Mouse (Mus musculus): ENCODE data around the gene Agtrap. TPM values are rescaled to one million over a fixed set of nuclear protein-coding genes. Genes with fewer than 3 reads are reported as not detected.

Gene Agtrap
- polyA plus RNA-seq, 1 experiment from 2014 or later, result 15.9 TPM

- H3K4me3 ChIP-seq, result no peak overlapping the region
- no peak overlapping the region for H3K4me2 ChIP-seq
- no peaks in the 10 kb centered on the region for H3K27me3 ChIP-seq
- 73% methylated on average over 9 of the region's 9 CpGs for WGBS
- H3K36me3 ChIP-seq, result no peaks in the 10 kb centered on the region
- H3K27ac ChIP-seq, result no peak overlapping the region
- no peaks in the 10 kb centered on the region for H3K9me3 ChIP-seq
- no peaks in the 10 kb centered on the region; the same call in 1 of the 2 replicates for H3K4me1 ChIP-seq
- no peak for ATAC-seq (ENCODE audit: borderline replicate concordance, extremely low read depth, low FRiP score, low TSS enrichment)
- H3K9ac ChIP-seq, result no peak overlapping the region
Measured at GRCm38 (mm10) chr4:148069602-148070218, 18.1 kb downstream of the Agtrap start.

- H3K9ac ChIP-seq, result no peak overlapping the region
- no peaks in the 10 kb centered on the region for H3K9me3 ChIP-seq
- H3K27ac ChIP-seq, result no peak overlapping the region
- no peak overlapping the region for H3K4me3 ChIP-seq
- no peak overlapping the region for H3K4me2 ChIP-seq
- ATAC-seq (ENCODE audit: borderline replicate concordance, extremely low read depth, low FRiP score, low TSS enrichment), result no peak
- H3K36me3 ChIP-seq, result no peaks in the 10 kb centered on the region
- no peaks in the 10 kb centered on the region for H3K4me1 ChIP-seq
- 84% methylated on average over 8 of the region's 8 CpGs for WGBS
- H3K27me3 ChIP-seq, result no peaks in the 10 kb centered on the region
Measured at GRCm38 (mm10) chr4:148067346-148067745, 20.5 kb downstream of the Agtrap start.

DNA sequence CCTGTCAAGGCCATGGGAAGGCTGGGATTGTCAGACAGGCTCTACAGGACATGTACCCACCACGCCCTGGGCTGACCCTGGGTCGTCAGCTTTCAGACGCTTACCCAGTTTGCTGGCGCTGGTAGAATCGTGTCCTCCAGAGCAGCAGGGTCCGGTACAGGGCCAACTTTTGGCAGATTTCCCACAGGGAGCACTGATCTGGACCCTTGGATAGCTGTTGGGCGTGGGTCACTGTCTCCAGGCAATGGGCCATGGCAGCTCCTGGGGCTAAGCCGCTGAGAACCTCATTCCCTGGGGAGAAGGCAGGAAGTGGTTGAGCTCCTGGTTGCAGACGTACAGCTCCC is 21.5 kb downstream of the Agtrap start:
- no peaks in the 10 kb centered on the region for H3K4me1 ChIP-seq
- no peak overlapping the region for H3K4me2 ChIP-seq
- no peak for ATAC-seq (ENCODE audit: borderline replicate concordance, extremely low read depth, low FRiP score, low TSS enrichment)
- H3K9ac ChIP-seq, result no peak overlapping the region
- no peak overlapping the region for H3K27ac ChIP-seq
- no peaks in the 10 kb centered on the region for H3K36me3 ChIP-seq
- H3K27me3 ChIP-seq, result no peaks in the 10 kb centered on the region
- 52% methylated on average over 9 of the region's 9 CpGs for WGBS
- H3K9me3 ChIP-seq, result no peaks in the 10 kb centered on the region
- H3K4me3 ChIP-seq, result no peak overlapping the region

- H3K36me3 ChIP-seq, result no peaks in the 10 kb centered on the region
- no peak overlapping the region for H3K27ac ChIP-seq
- no peak overlapping the region for H3K9ac ChIP-seq
- no peak overlapping the region for H3K4me2 ChIP-seq
- no peaks in the 10 kb centered on the region for H3K27me3 ChIP-seq
- no peak overlapping the region for H3K4me3 ChIP-seq
- ATAC-seq (ENCODE audit: borderline replicate concordance, extremely low read depth, low FRiP score, low TSS enrichment), result no peak
- no peaks in the 10 kb centered on the region for H3K4me1 ChIP-seq
- 39% methylated on average over 6 of the region's 6 CpGs for WGBS
- H3K9me3 ChIP-seq, result no peaks in the 10 kb centered on the region
Measured at GRCm38 (mm10) chr4:148065702-148066400, 22.0 kb downstream of the Agtrap start.

DNA sequence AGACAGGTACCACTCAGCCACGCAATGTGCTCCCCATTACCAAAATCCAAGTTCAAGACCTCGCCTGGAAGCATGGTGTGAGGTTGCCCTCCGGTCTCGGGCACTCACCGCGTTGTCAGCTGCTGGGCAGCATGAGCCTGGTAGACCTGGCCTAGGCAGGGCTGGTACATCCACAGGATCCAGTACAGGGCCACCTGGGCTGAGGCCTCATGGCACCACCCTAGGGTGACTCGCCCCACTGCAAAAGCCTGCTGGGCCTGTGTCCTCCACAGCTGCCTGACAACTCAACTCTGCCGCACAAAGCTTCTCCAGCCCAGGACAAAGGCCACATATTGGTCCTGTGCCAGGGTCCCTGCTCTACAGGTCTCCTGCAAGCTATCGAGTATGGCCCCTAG is 26.7 kb downstream of the Agtrap start:
- Histone ChIP-seq H3K4me2 (no peak overlapping the region), H3K9me3 (no peaks in the 10 kb centered on the region), H3K4me3 (no peak overlapping the region), H3K9ac (no peak overlapping the region), H3K4me1 (peaks cover 10% of the 10 kb centered on the region), H3K27ac (no peak overlapping the region), H3K36me3 (peaks cover 21% of the 10 kb centered on the region), H3K27me3 (no peaks in the 10 kb centered on the region)
- ATAC-seq (ENCODE audit: borderline replicate concordance, extremely low read depth, low FRiP score, low TSS enrichment), result no peak
- WGBS, result 82% methylated on average over 9 of the region's 9 CpGs

DNA sequence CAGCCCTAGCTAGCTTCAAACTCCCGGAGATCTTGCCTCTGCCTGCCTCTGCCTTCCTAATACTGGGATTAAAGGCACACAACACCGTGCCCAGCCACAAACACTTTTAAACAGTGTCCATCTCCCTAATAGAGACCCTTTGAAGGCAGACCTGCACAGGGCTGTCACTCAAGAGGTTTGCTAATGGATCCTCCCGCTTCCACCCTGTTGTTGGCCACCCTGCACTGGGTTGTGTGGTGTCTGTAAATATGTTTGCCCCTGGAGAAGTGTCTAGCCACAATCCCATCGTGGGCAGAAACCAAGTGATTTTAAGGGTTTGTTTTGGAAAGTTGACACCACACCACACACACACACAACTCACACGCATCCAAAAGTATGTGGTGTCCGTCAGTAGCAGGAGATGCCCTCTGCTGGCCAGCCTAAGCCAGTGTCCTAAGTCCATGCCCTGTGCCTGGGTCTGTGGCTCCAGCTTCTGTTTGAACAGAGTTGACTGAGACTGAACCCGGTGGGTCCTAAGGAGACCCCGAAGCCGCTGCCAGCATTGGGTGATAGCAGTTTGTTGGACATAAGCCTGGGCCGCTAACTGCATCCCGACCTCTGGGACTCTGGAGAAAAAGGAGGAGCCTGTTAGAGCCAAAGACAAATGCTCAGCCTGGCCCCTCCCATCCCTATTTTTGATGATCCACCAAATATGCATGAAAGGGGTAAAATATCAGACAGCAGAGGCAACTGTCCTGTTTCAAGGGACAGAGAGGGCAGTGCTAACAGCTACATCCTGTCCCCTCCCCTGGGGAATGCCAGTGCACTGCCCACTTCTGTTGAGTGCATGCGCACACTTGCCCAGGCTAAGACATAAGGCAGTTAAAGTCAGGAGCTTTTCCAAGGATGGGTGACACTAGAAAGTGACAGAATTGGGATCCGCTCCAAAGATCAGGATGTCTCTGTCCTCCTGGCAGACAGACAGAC is 27.4 kb downstream of the Agtrap start:
- Histone ChIP-seq H3K9me3 (no peaks in the 10 kb centered on the region), H3K27me3 (no peaks in the 10 kb centered on the region), H3K4me2 (no peak overlapping the region), H3K27ac (no peak overlapping the region), H3K4me3 (no peak overlapping the region), H3K4me1 (peaks cover 10% of the 10 kb centered on the region), H3K36me3 (peaks cover 27% of the 10 kb centered on the region), H3K9ac (no peak overlapping the region)
- peak; percentile 72; the same call in 1 of the 2 replicates for ATAC-seq (ENCODE audit: borderline replicate concordance, extremely low read depth, low FRiP score, low TSS enrichment)
- 32% methylated on average over 13 of the region's 13 CpGs for WGBS

GRCm38 (mm10) chr4:148058993-148059392 is 28.8 kb downstream of the Agtrap start:
- H3K9me3 ChIP-seq, result no peaks in the 10 kb centered on the region
- no peak for ATAC-seq (ENCODE audit: borderline replicate concordance, extremely low read depth, low FRiP score, low TSS enrichment)
- H3K36me3 ChIP-seq, result peaks cover 35% of the 10 kb centered on the region
- no peak overlapping the region for H3K4me3 ChIP-seq
- H3K9ac ChIP-seq, result no peak overlapping the region
- no peak overlapping the region for H3K4me2 ChIP-seq
- H3K4me1 ChIP-seq, result peaks cover 10% of the 10 kb centered on the region
- H3K27ac ChIP-seq, result no peak overlapping the region
- H3K27me3 ChIP-seq, result no peaks in the 10 kb centered on the region
- WGBS, result 81% methylated on average over 6 of the region's 6 CpGs

DNA sequence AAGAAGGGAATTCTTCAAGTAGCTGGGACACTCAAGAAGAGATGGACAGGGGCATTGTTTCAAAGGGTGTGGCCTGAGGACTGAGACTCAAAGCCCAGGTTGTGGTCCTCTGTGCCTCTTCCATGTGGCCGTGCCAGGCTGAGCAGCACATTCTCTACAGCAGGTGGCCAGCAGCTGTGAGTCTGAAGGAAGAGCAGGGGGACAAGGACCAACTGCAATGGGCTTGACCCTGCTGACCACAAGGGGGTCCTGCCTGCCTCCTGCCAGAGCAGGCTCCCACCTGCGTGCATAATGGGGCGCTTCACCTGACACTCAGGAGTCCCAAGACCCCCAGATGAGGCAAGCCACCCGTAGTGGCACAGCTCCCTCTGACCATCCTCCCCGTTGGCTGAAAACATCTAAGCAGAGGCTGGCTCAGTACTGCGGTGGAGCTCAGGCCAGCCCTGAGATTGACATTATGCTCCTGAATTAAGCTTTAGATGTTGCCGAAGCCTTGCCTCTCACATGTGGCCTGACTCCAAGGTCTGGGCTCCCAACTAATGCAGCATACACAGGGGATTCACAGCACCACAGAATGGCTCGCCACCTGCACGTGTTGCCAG is 29.5 kb downstream of the Agtrap start:
- no peak overlapping the region for H3K4me3 ChIP-seq
- 86% methylated on average over 9 of the region's 9 CpGs for WGBS
- no peak overlapping the region for H3K4me2 ChIP-seq
- peaks cover 10% of the 10 kb centered on the region for H3K4me1 ChIP-seq
- no peaks in the 10 kb centered on the region for H3K9me3 ChIP-seq
- no peaks in the 10 kb centered on the region for H3K27me3 ChIP-seq
- no peak for ATAC-seq (ENCODE audit: borderline replicate concordance, extremely low read depth, low FRiP score, low TSS enrichment)
- peaks cover 42% of the 10 kb centered on the region for H3K36me3 ChIP-seq
- H3K9ac ChIP-seq, result no peak overlapping the region
- no peak overlapping the region for H3K27ac ChIP-seq

DNA sequence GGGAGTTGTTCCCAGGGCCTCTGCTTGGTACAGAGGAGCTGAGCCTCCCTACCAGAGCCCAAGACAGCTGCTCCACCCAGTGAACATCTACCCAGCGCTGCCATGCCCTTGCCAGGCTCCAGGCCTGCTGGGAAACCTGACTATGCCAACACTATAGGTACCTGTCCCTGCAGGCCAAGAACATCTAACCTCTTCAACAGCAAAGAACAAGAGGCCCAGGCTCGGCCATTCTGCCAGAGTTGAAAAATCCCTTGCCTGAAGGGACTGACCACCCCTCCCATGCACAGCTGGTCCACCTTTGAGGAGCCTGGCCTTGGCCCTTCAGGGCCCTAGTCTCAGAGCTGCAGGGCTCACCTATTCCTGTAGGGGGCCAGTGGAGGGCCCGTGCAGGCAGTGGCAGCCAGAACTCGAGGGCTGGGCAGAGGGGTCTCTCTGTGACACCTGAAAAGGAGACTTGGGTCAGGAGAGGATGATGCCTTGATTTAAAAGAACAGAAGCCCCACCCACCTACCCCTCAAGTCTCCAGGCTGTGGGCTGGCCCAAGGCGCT is 30.1 kb downstream of the Agtrap start:
- peaks cover 48% of the 10 kb centered on the region for H3K36me3 ChIP-seq
- no peak for ATAC-seq (ENCODE audit: borderline replicate concordance, extremely low read depth, low FRiP score, low TSS enrichment)
- peaks cover 10% of the 10 kb centered on the region for H3K4me1 ChIP-seq
- H3K27me3 ChIP-seq, result no peaks in the 10 kb centered on the region
- H3K9me3 ChIP-seq, result no peaks in the 10 kb centered on the region
- WGBS, result 62% methylated on average over 5 of the region's 5 CpGs
- no peak overlapping the region for H3K4me2 ChIP-seq
- H3K9ac ChIP-seq, result no peak overlapping the region
- H3K4me3 ChIP-seq, result no peak overlapping the region
- no peak overlapping the region for H3K27ac ChIP-seq

DNA sequence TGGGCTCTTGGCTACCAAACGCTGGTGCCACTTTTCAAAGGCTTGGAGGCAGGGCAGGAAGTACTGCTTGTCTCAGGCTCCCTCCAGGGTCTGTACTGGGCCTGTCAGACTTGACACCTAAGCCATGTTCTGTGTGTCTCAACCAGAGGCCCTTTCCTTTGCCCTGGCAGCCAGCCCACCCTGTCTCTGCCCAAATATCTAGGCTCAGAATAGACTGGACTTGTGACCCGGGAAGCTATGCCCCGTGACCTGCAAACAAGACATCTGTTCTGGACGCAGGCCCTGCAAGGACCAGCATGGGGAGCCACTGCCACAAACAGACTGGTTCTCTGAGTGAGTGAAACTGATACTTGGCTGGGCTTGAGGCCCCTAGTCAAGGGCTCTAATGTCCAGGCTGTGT is 31.0 kb downstream of the Agtrap start:
- peaks cover 57% of the 10 kb centered on the region for H3K36me3 ChIP-seq
- ATAC-seq (ENCODE audit: borderline replicate concordance, extremely low read depth, low FRiP score, low TSS enrichment), result no peak
- H3K9ac ChIP-seq, result no peak overlapping the region
- peaks cover 10% of the 10 kb centered on the region for H3K4me1 ChIP-seq
- H3K9me3 ChIP-seq, result no peaks in the 10 kb centered on the region
- no peak overlapping the region for H3K4me2 ChIP-seq
- no peaks in the 10 kb centered on the region for H3K27me3 ChIP-seq
- no peak overlapping the region for H3K4me3 ChIP-seq
- H3K27ac ChIP-seq, result no peak overlapping the region
- 85% methylated on average over 4 of the region's 4 CpGs for WGBS

DNA sequence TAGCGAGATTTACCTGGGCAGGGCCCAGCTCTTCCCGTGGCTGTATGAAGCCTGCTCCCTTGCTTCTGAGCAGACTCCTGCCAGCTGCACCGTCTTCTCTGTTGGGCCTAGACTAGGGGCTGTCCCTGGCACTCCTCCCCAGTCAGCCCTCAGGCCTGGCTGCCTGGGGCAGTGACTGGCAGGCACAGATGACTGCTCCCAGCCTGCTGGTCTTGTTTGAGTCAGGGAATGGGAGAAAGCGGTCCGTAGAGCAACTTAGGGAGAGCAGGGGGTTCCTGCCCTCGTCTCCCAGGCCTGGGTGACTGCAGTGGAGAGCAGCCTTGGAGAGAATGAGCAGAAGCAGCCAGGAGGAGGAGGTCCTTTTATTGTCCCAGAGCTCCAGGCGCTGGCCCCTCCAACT is 31.6 kb downstream of the Agtrap start:
- Histone ChIP-seq H3K27ac (no peak overlapping the region), H3K4me3 (no peak overlapping the region)
- 85% methylated on average over 7 of the region's 7 CpGs for WGBS

More for the DNA sequence above, 31.6 kb downstream of the Agtrap start:
- Histone ChIP-seq H3K4me2 (no peak overlapping the region), H3K27me3 (no peaks in the 10 kb centered on the region), H3K9ac (no peak overlapping the region), H3K36me3 (peaks cover 63% of the 10 kb centered on the region), H3K9me3 (no peaks in the 10 kb centered on the region), H3K4me1 (peaks cover 10% of the 10 kb centered on the region)
- ATAC-seq (ENCODE audit: borderline replicate concordance, extremely low read depth, low FRiP score, low TSS enrichment), result no peak

Measured in lung, embryonic 15.5 days (tissue).